Mouse (Mus musculus): ENCODE data around the gene Tfg. TPM values are rescaled to one million over a fixed set of nuclear protein-coding genes. Genes with fewer than 3 reads are reported as not detected.

Gene Tfg
- total and polyA plus RNA-seq, 2 experiments from 2014 or later, result 97.6 to 155 TPM

DNA sequence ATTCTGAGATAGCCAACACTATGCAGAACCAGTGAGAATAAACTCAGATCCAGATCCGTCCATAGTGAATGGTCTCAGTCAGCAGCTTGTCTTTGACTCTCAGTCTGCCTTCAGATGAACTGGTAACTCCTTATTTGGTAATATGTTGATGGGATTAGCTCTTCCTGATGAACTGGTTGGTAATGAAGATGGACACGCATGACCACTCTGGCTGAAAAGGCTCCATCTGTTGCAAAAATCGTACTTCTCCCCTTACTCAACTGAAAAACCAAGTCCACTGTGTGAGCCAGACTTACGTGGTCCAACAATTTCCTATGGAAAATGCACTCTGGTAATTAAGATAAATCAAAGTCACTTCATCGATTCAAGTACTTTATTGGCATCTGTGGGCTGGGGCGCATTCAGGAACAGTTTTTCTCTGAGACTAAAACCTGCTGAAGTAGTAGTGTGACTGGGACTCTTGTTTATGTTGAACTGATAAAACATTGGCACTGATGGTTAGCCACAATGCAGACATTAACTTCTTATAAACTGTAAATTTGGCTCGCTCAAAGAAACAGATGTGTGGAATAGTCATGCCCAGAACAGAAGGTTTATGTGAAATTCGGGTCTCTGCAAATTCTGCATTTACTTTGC lies 36.1 kb downstream of the Tfg start:
- no peak overlapping the region for H3K4me2 ChIP-seq (ENCODE audit: low read depth, low read length)
- TF ChIP-seq CTCF (IDR thresholded peaks at IDR 0.05; ENCODE audit: low read depth), result no peak
- no peaks in the 10 kb centered on the region for H3K9me3 ChIP-seq (ENCODE audit: low read length)
- ATAC-seq (peak; percentile 46; the same call in 1 of the 2 replicates), DNase-seq (ENCODE audit: low spot score) (peak; percentile 35)
- H3K4me1 ChIP-seq (ENCODE audit: insufficient read depth, low read length), result no peaks in the 10 kb centered on the region
- H3K27me3 ChIP-seq (ENCODE audit: insufficient read depth, low read length), result no peaks in the 10 kb centered on the region
- 64% methylated on average over 8 of the region's 8 CpGs for WGBS
- peaks cover 11% of the 10 kb centered on the region for H3K36me3 ChIP-seq (ENCODE audit: insufficient read depth, low read length)
- H3K4me3 ChIP-seq (ENCODE audit: low read length), result no peak overlapping the region
- no peak overlapping the region for H3K9ac ChIP-seq (replicated peaks; ENCODE audit: low read length)
- no peak overlapping the region for H3K27ac ChIP-seq

DNA sequence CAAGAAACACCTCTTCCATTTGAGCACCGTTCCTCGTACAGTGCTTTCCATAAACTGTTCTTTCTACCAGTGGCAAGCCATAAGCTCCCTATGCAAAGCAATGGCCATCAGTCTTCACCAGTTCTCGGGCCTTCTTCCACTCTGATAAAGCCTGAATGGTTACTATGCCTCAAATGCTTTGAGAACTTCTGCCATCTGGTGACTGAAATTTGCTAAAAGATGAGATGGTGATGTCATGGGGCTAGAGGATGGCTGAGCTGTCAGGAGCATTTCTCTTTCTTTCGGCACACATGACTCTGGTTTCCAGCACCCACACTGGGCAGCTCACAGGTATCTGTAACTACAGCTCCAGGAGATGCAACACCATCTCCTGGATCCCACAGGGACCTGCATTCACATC lies 40.1 kb downstream of the Tfg start:
- TF ChIP-seq CTCF (IDR thresholded peaks at IDR 0.05; ENCODE audit: low read depth), result peak; percentile 71
- Histone ChIP-seq H3K9me3 (ENCODE audit: low read length) (no peaks in the 10 kb centered on the region), H3K36me3 (ENCODE audit: insufficient read depth, low read length) (no peaks in the 10 kb centered on the region)

DNA sequence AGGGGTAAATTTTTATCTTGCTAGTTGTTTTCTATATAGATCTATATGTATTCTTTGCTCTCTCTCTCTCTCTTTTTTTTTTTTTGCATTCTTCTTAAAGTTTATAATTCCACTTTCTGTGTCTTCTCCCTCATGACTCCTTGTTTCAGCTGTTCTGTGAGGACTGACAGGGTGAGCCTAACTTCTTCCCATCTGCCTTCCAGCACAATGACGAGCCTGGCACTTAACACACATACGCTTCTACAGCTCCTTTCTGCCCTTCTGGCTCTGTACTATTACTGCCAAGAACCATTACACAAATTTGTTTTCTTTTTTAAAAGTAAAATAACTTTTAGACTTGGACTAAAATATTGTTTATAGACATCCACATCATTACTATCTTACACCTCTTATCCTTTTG lies 43.8 kb downstream of the Tfg start:
- H3K9me3 ChIP-seq (ENCODE audit: low read length), result no peaks in the 10 kb centered on the region
- 69% methylated on average over 2 of the region's 2 CpGs for WGBS
- no peaks in the 10 kb centered on the region for H3K4me1 ChIP-seq (ENCODE audit: insufficient read depth, low read length)
- H3K27me3 ChIP-seq (ENCODE audit: insufficient read depth, low read length), result no peaks in the 10 kb centered on the region
- H3K9ac ChIP-seq (replicated peaks; ENCODE audit: low read length), result no peak overlapping the region
- no peaks in the 10 kb centered on the region for H3K36me3 ChIP-seq (ENCODE audit: insufficient read depth, low read length)
- DNase-seq (ENCODE audit: low spot score), result no peak
- no peak overlapping the region for H3K27ac ChIP-seq
- H3K4me3 ChIP-seq (ENCODE audit: low read length), result no peak overlapping the region
- no peak for ATAC-seq
- no peak overlapping the region for H3K4me2 ChIP-seq (ENCODE audit: low read depth, low read length)
- no peak for TF ChIP-seq CTCF (IDR thresholded peaks at IDR 0.05; ENCODE audit: low read depth)

More for the DNA sequence above, 40.1 kb downstream of the Tfg start:
- 61% methylated on average over 4 of the region's 4 CpGs for WGBS
- Histone ChIP-seq H3K27me3 (ENCODE audit: insufficient read depth, low read length) (no peaks in the 10 kb centered on the region), H3K9ac (replicated peaks; ENCODE audit: low read length) (no peak overlapping the region), H3K27ac (no peak overlapping the region), H3K4me2 (ENCODE audit: low read depth, low read length) (no peak overlapping the region), H3K4me3 (ENCODE audit: low read length) (no peak overlapping the region), H3K4me1 (ENCODE audit: insufficient read depth, low read length) (no peaks in the 10 kb centered on the region)
- DNase-seq (ENCODE audit: low spot score), result peak; percentile 77
- peak; percentile 89 for ATAC-seq

DNA sequence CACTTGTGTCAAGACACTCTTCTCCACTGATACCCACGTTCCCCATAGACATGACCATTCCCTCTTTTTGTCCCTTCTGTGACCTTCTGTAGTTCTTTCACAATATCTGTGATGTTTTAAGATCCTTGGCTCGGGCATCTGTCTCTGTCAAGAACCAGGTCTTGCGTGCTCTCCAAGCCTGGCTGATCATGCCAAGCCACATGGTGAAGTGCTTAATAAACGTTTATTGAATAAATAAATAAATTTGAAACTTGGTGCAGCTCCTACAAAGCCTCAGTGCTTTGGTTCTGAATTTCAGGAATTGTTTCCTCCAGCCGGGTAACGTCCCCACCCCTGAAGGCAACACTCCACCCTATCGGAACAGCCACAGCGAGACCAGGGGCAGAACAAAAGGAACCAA lies 46.3 kb downstream of the Tfg start:
- DNase-seq (ENCODE audit: low spot score) (no peak), ATAC-seq (no peak)
- no peak overlapping the region for H3K9ac ChIP-seq (replicated peaks; ENCODE audit: low read length)
- H3K9me3 ChIP-seq (ENCODE audit: low read length), result no peaks in the 10 kb centered on the region
- no peak overlapping the region for H3K4me2 ChIP-seq (ENCODE audit: low read depth, low read length)
- H3K36me3 ChIP-seq (ENCODE audit: insufficient read depth, low read length), result no peaks in the 10 kb centered on the region
- 83% methylated on average over 8 of the region's 8 CpGs for WGBS
- TF ChIP-seq CTCF (IDR thresholded peaks at IDR 0.05; ENCODE audit: low read depth), result no peak
- no peaks in the 10 kb centered on the region for H3K27me3 ChIP-seq (ENCODE audit: insufficient read depth, low read length)
- no peaks in the 10 kb centered on the region for H3K4me1 ChIP-seq (ENCODE audit: insufficient read depth, low read length)
- no peak overlapping the region for H3K27ac ChIP-seq
- H3K4me3 ChIP-seq (ENCODE audit: low read length), result no peak overlapping the region

DNA sequence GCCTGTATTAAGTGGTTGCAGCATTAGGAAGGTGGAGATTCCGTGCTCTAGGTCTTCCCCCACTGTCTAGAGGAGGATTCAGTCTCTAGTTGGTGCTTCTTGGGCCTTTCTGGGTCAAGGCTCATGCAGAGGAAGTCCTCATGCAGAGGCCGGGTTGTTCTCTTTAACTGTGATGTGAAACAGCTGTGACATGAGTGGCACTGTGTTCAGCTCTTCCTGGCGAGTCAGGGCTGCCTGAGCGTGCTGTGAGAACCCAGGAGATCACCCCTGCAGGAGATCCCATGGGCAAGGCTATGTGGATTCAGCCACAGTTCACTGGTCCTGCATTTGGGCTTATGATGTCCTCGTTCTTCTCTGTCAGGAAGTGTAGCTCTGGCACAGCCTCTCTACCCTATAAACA lies 47.7 kb downstream of the Tfg start:
- H3K4me3 ChIP-seq (ENCODE audit: low read length), result no peak overlapping the region
- ATAC-seq (no peak), DNase-seq (ENCODE audit: low spot score) (no peak)
- no peaks in the 10 kb centered on the region for H3K9me3 ChIP-seq (ENCODE audit: low read length)
- no peak for TF ChIP-seq CTCF (IDR thresholded peaks at IDR 0.05; ENCODE audit: low read depth)
- 79% methylated on average over 5 of the region's 5 CpGs for WGBS
- no peak overlapping the region for H3K9ac ChIP-seq (replicated peaks; ENCODE audit: low read length)
- H3K27ac ChIP-seq, result no peak overlapping the region
- no peaks in the 10 kb centered on the region for H3K4me1 ChIP-seq (ENCODE audit: insufficient read depth, low read length)
- H3K4me2 ChIP-seq (ENCODE audit: low read depth, low read length), result no peak overlapping the region
- no peaks in the 10 kb centered on the region for H3K36me3 ChIP-seq (ENCODE audit: insufficient read depth, low read length)
- no peaks in the 10 kb centered on the region for H3K27me3 ChIP-seq (ENCODE audit: insufficient read depth, low read length)

DNA sequence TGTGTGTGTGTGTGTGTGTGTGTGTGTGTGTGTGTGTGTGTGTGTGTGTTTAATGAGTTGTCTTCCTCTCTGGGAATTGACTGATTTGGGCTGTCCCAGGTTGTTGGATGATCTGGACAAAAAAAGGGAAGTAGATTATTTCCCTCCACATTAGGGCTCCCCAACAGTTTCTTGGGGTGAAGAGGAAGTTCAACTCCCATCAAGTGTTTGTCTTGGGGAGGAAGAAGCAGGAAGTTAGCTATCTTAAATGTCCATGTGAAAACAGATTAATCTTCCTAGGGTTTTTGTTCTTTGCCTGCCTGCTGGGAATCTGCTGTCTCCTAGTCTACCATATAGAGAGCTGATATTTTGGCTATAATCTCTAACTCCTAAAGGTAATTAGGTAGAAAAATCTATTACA lies 58.4 kb downstream of the Tfg start:
- Histone ChIP-seq H3K36me3 (ENCODE audit: insufficient read depth, low read length) (no peaks in the 10 kb centered on the region), H3K27me3 (ENCODE audit: insufficient read depth, low read length) (no peaks in the 10 kb centered on the region), H3K4me2 (ENCODE audit: low read depth, low read length) (no peak overlapping the region), H3K4me1 (ENCODE audit: insufficient read depth, low read length) (no peaks in the 10 kb centered on the region), H3K27ac (no peak overlapping the region), H3K9me3 (ENCODE audit: low read length) (no peaks in the 10 kb centered on the region), H3K9ac (replicated peaks; ENCODE audit: low read length) (no peak overlapping the region), H3K4me3 (ENCODE audit: low read length) (no peak overlapping the region)
- TF ChIP-seq CTCF (IDR thresholded peaks at IDR 0.05; ENCODE audit: low read depth), result no peak
- DNase-seq (ENCODE audit: low spot score), result no peak
- ATAC-seq, result no peak

DNA sequence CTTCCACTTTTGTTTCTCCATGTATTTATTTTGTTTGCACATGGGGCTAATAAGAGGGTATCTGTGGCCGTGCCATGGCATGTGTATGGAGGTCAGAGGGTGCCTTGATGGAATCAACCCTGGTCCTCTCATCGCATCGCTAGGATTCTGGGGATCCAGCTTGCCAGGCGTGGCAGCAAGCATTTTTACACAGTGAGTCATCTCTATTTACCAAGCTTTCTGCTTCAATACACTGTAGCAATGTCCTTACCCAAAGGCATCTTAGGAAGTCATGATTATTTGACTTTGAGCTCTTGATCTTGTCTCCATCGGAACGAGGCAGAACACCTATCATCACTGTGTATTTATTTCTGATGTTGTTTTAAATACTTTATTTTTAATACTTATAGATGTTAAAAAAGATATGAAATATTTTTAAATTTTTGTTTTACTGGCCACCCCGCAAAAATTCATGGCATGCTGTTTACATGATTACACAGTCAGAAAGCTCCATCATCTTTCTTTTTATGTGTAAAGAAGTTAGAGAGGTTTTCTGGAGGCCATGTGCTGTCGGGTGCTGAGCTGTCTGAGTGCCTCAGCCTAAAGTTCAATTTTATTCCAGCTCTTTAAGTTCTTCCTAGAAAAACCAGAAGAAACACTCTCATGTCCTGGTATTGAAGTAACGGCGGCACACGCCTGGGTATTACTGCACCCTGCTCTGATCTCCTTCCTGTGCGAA lies 61.9 kb downstream of the Tfg start:
- 89% methylated on average over 12 of the region's 12 CpGs for WGBS
- TF ChIP-seq CTCF (IDR thresholded peaks at IDR 0.05; ENCODE audit: low read depth), result no peak
- Histone ChIP-seq H3K27me3 (ENCODE audit: insufficient read depth, low read length) (no peaks in the 10 kb centered on the region), H3K27ac (no peak overlapping the region), H3K4me1 (ENCODE audit: insufficient read depth, low read length) (no peaks in the 10 kb centered on the region), H3K4me3 (ENCODE audit: low read length) (no peak overlapping the region), H3K4me2 (ENCODE audit: low read depth, low read length) (no peak overlapping the region), H3K36me3 (ENCODE audit: insufficient read depth, low read length) (no peaks in the 10 kb centered on the region), H3K9me3 (ENCODE audit: low read length) (no peaks in the 10 kb centered on the region), H3K9ac (replicated peaks; ENCODE audit: low read length) (no peak overlapping the region)
- DNase-seq (ENCODE audit: low spot score) (no peak), ATAC-seq (no peak)
